Mouse (Mus musculus) thymus, adult 2 months (tissue): Measurements from ENCODE around the gene Adgrf5.

Source experiments
- CTCF ChIP-seq: fragments of 200-500 bp; IDR thresholded peaks from 2 replicates; pipeline ENCODE4 v1.5.1; 2012; ENCODE audit warnings: mild to moderate bottlenecking, control low read depth, low read length, moderate library complexity, borderline replicate concordance; ENCODE audit not compliant: control insufficient read depth, poor library complexity, insufficient read depth; ENCODE audit errors: extremely low read depth
- POLR2A ChIP-seq: fragments of 200-500 bp; IDR thresholded peaks from 2 replicates; pipeline ENCODE4 v1.6.1; 2012; ENCODE audit warnings: mild to moderate bottlenecking, low read length, control low read depth, moderate library complexity; ENCODE audit not compliant: control insufficient read depth, poor library complexity, insufficient read depth; ENCODE audit errors: extremely low read depth

GRCm38 (mm10) chr17:43474775-43475174, 114.5 kb downstream of the Adgrf5 start:
- no peak for TF ChIP-seq CTCF
- TF ChIP-seq POLR2A = no peak
